Mouse (Mus musculus): ENCODE results near the gene Celsr1. TPM values are rescaled to one million over a fixed set of nuclear protein-coding genes. Genes with fewer than 3 reads are reported as not detected.
A peak's percentile ranks its signal among the peaks of the same experiment; 100 is the strongest.

The Celsr1 gene
- total and polyA plus RNA-seq, 2 experiments from 2014 or later = 0.99 to 16.4 TPM

DNA sequence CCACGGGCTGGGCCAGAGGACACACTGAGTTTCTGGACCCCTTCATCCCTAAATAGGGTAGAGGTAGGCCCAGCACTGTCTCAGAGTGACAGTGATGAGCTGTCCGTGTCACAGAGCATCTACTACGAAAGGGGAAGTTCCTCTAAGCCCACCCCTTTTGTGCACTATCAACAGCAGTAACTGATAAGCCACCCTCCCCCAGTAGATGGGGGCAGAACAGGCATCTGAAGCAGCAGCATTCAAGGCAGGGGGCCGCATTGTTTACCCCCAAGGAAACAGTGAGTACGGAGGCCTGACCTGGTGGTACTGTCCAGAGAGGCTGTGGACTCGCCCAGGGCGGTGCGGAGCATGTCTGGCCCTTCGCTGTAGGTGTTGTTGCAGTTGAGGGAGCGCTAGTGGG lies 131.1 kb downstream of the Celsr1 start:
- Histone ChIP-seq H3K4me3 (ENCODE audit: low read length) (no peak overlapping the region), H3K27me3 (ENCODE audit: insufficient read depth, low read length) (no peaks in the 10 kb centered on the region), H3K4me2 (ENCODE audit: low read depth, low read length) (no peak overlapping the region), H3K4me1 (ENCODE audit: insufficient read depth, low read length) (no peaks in the 10 kb centered on the region), H3K36me3 (ENCODE audit: insufficient read depth, low read length) (no peaks in the 10 kb centered on the region; the same call in 1 of the 2 replicates), H3K9ac (replicated peaks; ENCODE audit: low read length) (no peak overlapping the region), H3K9me3 (ENCODE audit: low read length) (no peaks in the 10 kb centered on the region), H3K27ac (no peak overlapping the region)
- WGBS = 89% methylated on average over 10 of the region's 10 CpGs
- TF ChIP-seq CTCF (IDR thresholded peaks at IDR 0.05; ENCODE audit: low read depth) = no peak
- ATAC-seq = no peak
- no peak for DNase-seq (ENCODE audit: low spot score)

GRCm38 (mm10) chr15:85900801-85901200 lies 132.8 kb downstream of the Celsr1 start:
- no peak overlapping the region for H3K9ac ChIP-seq (replicated peaks; ENCODE audit: low read length)
- 79% methylated on average over 12 of the region's 12 CpGs for WGBS
- no peak overlapping the region for H3K27ac ChIP-seq
- no peaks in the 10 kb centered on the region for H3K9me3 ChIP-seq (ENCODE audit: low read length)
- no peak for ATAC-seq
- no peaks in the 10 kb centered on the region for H3K27me3 ChIP-seq (ENCODE audit: insufficient read depth, low read length)
- no peak overlapping the region for H3K4me2 ChIP-seq (ENCODE audit: low read depth, low read length)
- no peak for DNase-seq (ENCODE audit: low spot score)
- H3K36me3 ChIP-seq (ENCODE audit: insufficient read depth, low read length) = no peaks in the 10 kb centered on the region; the same call in 1 of the 2 replicates
- TF ChIP-seq CTCF (IDR thresholded peaks at IDR 0.05; ENCODE audit: low read depth) = no peak
- no peak overlapping the region for H3K4me3 ChIP-seq (ENCODE audit: low read length)
- H3K4me1 ChIP-seq (ENCODE audit: insufficient read depth, low read length) = no peaks in the 10 kb centered on the region

- H3K36me3 ChIP-seq (ENCODE audit: insufficient read depth, low read length) = no peaks in the 10 kb centered on the region; the same call in 1 of the 2 replicates
- ATAC-seq = no peak
- TF ChIP-seq CTCF (IDR thresholded peaks at IDR 0.05; ENCODE audit: low read depth) = no peak
- WGBS = 59% methylated on average over 8 of the region's 8 CpGs
- no peaks in the 10 kb centered on the region for H3K4me1 ChIP-seq (ENCODE audit: insufficient read depth, low read length)
- H3K9me3 ChIP-seq (ENCODE audit: low read length) = no peaks in the 10 kb centered on the region
- no peaks in the 10 kb centered on the region for H3K27me3 ChIP-seq (ENCODE audit: insufficient read depth, low read length)
- H3K4me3 ChIP-seq (ENCODE audit: low read length) = no peak overlapping the region
- no peak overlapping the region for H3K27ac ChIP-seq
- H3K9ac ChIP-seq (replicated peaks; ENCODE audit: low read length) = no peak overlapping the region
- H3K4me2 ChIP-seq (ENCODE audit: low read depth, low read length) = no peak overlapping the region
- DNase-seq (ENCODE audit: low spot score) = peak; percentile 56
Observed at GRCm38 (mm10) chr15:85900318-85900717, 133.3 kb downstream of the Celsr1 start.

GRCm38 (mm10) chr15:85899396-85899795 lies 134.2 kb downstream of the Celsr1 start:
- no peak for DNase-seq (ENCODE audit: low spot score)
- Histone ChIP-seq H3K4me3 (ENCODE audit: low read length) (no peak overlapping the region), H3K4me2 (ENCODE audit: low read depth, low read length) (no peak overlapping the region), H3K36me3 (ENCODE audit: insufficient read depth, low read length) (peaks cover 7% of the 10 kb centered on the region), H3K9me3 (ENCODE audit: low read length) (no peaks in the 10 kb centered on the region), H3K4me1 (ENCODE audit: insufficient read depth, low read length) (no peaks in the 10 kb centered on the region), H3K9ac (replicated peaks; ENCODE audit: low read length) (no peak overlapping the region), H3K27me3 (ENCODE audit: insufficient read depth, low read length) (no peaks in the 10 kb centered on the region), H3K27ac (no peak overlapping the region)
- WGBS = 38% methylated on average over 6 of the region's 6 CpGs
- 0 out of 2 replicates have a peak, but pooled peaks have one; percentile 40 for ATAC-seq
- no peak for TF ChIP-seq CTCF (IDR thresholded peaks at IDR 0.05; ENCODE audit: low read depth)

DNA sequence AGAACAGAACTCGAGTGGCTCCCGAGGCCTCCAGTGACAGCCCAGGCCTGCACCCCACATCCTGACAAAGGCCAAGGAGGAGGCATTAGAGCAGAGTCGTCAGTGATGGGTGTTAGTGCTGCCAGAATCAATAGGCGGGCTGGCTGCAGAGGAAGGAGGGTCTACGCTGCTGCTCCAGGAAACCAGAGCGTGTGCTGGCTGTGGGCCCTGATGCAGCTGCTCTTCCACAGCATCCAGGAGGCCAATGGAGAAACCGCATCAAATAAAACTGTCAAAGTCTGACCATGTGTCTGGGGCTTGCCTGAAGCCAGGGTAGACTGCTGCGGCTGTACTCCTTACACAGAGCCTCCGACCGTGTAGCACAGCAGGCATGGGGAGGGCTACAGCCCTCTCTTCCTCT lies 136.5 kb downstream of the Celsr1 start:
- no peak for TF ChIP-seq CTCF (IDR thresholded peaks at IDR 0.05; ENCODE audit: low read depth)
- no peaks in the 10 kb centered on the region for H3K9me3 ChIP-seq (ENCODE audit: low read length)
- DNase-seq (ENCODE audit: low spot score) (peak; percentile 50), ATAC-seq (no peak)
- no peak overlapping the region for H3K9ac ChIP-seq (replicated peaks; ENCODE audit: low read length)
- H3K27me3 ChIP-seq (ENCODE audit: insufficient read depth, low read length) = no peaks in the 10 kb centered on the region
- no peak overlapping the region for H3K4me2 ChIP-seq (ENCODE audit: low read depth, low read length)
- H3K36me3 ChIP-seq (ENCODE audit: insufficient read depth, low read length) = peaks cover 18% of the 10 kb centered on the region
- no peak overlapping the region for H3K4me3 ChIP-seq (ENCODE audit: low read length)
- H3K4me1 ChIP-seq (ENCODE audit: insufficient read depth, low read length) = no peaks in the 10 kb centered on the region
- WGBS = 62% methylated on average over 10 of the region's 10 CpGs
- no peak overlapping the region for H3K27ac ChIP-seq

DNA sequence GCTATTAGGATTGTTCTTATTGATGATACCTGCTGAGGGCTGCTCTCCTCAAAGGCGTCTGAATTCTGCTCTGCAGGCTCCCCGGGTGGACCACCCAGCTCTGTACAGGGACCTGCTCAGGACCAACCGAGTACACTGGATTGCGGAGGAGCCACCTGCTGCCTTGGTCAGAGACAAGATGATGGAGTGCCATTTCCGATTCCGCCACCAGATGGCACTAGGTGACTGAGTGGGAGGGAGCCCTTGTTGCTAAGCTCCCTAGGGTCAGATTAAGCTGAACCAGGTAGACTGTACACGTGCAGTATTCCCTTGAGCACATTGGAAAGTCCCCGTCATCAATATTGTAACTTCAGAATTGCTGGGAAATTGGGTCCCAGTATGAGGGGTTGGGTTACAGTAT lies 137.3 kb downstream of the Celsr1 start:
- Histone ChIP-seq H3K9me3 (ENCODE audit: low read length) (no peaks in the 10 kb centered on the region), H3K36me3 (ENCODE audit: insufficient read depth, low read length) (peaks cover 18% of the 10 kb centered on the region), H3K27ac (no peak overlapping the region), H3K27me3 (ENCODE audit: insufficient read depth, low read length) (no peaks in the 10 kb centered on the region), H3K4me3 (ENCODE audit: low read length) (no peak overlapping the region), H3K4me1 (ENCODE audit: insufficient read depth, low read length) (no peaks in the 10 kb centered on the region), H3K9ac (replicated peaks; ENCODE audit: low read length) (no peak overlapping the region), H3K4me2 (ENCODE audit: low read depth, low read length) (no peak overlapping the region)
- TF ChIP-seq CTCF (IDR thresholded peaks at IDR 0.05; ENCODE audit: low read depth) = peak; percentile 99
- DNase-seq (ENCODE audit: low spot score) (peak; percentile 90), ATAC-seq (peak; percentile 27; the same call in 1 of the 2 replicates)
- 15% methylated on average over 8 of the region's 8 CpGs for WGBS

DNA sequence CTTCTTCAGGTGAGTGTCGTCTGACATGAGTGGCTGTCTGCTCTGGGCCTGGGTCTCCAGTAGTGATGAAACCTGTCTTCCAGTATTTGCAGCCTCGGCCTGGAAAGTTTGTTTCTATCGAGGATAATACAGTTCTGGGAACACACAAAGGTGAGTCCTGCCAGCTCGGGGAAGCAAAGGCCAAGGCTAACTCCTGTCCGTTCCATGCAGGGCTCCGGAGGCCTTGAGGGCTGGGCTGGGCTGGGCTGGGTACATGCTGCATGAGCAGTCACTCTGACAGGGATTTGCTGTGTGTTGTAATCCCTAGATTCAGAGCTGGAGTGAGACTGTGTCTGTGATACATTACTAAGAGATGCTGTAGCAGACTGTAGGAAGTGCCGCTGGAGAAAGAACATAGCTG lies 139.7 kb downstream of the Celsr1 start:
- Histone ChIP-seq H3K27ac (no peak overlapping the region), H3K4me2 (ENCODE audit: low read depth, low read length) (no peak overlapping the region), H3K4me1 (ENCODE audit: insufficient read depth, low read length) (no peaks in the 10 kb centered on the region), H3K4me3 (ENCODE audit: low read length) (no peak overlapping the region), H3K9me3 (ENCODE audit: low read length) (no peaks in the 10 kb centered on the region), H3K9ac (replicated peaks; ENCODE audit: low read length) (no peak overlapping the region), H3K27me3 (ENCODE audit: insufficient read depth, low read length) (no peaks in the 10 kb centered on the region), H3K36me3 (ENCODE audit: insufficient read depth, low read length) (peaks cover 18% of the 10 kb centered on the region)
- no peak for TF ChIP-seq CTCF (IDR thresholded peaks at IDR 0.05; ENCODE audit: low read depth)
- ATAC-seq (no peak), DNase-seq (ENCODE audit: low spot score) (no peak)
- WGBS = 86% methylated on average over 7 of the region's 7 CpGs
